Mouse (Mus musculus): Measurements from ENCODE around the gene Mfsd12.

- no peak for TF ChIP-seq POLR2A (IDR thresholded peaks at IDR 0.05; ENCODE audit: insufficient read depth, low read length)
- TF ChIP-seq CTCF (IDR thresholded peaks at IDR 0.05; ENCODE audit: low read depth, low read length), result no peak
These were observed 16.5 kb upstream of the Mfsd12 start for GRCm38 (mm10) chr10:81340551-81341332.

Data from ES-Bruce4 (cell line).